Mouse (Mus musculus) NIH3T3 (cell line): ENCODE results near the gene Prdx2.
A peak's percentile ranks its signal among the peaks of the same experiment; 100 is the strongest.

Experiments
- DNase-seq: peaks from one replicate; pipeline ENCODE4 v3.0.0-alpha.2; 2012; ENCODE audit warnings: low read depth

Prdx2 gene

DNA sequence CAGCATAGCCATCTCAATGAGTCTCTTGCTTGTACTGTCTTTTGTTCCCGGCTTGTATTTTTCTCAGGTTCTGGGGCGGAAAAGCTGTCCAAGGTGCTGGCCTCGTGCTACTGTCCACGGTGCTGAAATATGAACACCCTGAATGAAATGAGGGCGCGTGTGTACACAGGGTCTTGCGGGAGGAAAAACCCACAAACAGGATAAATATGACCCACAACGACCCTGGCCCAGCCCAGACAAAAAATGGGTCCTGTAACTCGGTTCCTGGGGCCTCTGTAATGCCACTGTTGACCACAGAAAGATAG, 22.2 kb upstream of the Prdx2 start:
- peak; percentile 73 for DNase-seq

- no peak for DNase-seq
These were observed 19.6 kb upstream of the Prdx2 start for GRCm38 (mm10) chr8:84949753-84950152.

GRCm38 (mm10) chr8:84952612-84953255, 16.7 kb upstream of the Prdx2 start:
- DNase-seq = peak; percentile 79

- DNase-seq = peak; percentile 94
These were observed 12.6 kb upstream of the Prdx2 start for GRCm38 (mm10) chr8:84956768-84957167.

GRCm38 (mm10) chr8:84959811-84960210, 9.6 kb upstream of the Prdx2 start:
- peak; percentile 86 for DNase-seq

GRCm38 (mm10) chr8:84963952-84964351, 5.4 kb upstream of the Prdx2 start:
- no peak for DNase-seq

DNA sequence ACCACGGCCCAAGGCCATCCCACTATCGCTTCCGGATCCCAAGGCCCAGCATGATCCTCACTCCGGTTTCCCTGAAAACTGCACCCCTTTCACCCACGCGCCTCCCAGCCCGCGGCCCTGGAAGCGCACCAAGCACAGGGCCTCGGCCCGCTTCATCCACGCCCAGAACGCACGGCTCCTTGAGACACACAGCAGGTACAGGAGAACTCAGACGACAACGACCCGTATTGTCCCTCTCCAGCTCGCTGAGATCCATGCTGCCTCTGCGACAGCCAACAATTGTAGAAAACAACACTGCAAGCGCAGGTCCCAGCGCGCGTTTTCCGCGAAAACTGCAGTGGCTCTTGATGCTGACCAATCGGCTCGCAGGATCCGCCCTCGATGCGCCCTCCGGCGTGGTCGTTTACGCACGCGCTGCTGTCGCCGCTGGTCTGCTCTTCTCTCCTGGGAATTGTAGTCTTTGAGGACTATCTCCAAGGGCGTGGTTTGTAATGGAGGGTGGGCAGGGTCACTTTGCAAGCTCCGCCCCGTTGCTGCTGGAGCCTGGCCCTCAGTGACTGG, 3.6 kb upstream of the Prdx2 start:
- peak; percentile 96 for DNase-seq

DNA sequence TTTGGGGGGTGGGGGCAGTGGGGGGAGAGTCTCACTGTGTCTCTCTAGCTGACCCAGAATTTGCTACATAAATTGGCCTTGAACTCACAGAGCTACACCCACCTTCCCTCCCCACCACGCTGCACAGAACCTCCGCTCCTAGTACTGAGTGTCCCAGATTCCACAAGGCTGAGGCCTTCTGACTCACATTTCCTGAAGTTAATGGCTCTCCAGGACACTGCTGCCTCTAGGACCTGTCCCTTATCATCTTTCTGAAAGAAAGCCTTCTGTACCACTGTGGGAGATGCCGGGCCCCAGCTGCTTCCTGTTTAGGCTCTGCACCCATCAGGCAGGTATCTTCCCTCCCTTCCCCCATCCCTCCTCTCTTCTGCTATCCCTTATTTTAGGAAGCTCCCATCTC, 2.8 kb upstream of the Prdx2 start:
- no peak for DNase-seq

DNA sequence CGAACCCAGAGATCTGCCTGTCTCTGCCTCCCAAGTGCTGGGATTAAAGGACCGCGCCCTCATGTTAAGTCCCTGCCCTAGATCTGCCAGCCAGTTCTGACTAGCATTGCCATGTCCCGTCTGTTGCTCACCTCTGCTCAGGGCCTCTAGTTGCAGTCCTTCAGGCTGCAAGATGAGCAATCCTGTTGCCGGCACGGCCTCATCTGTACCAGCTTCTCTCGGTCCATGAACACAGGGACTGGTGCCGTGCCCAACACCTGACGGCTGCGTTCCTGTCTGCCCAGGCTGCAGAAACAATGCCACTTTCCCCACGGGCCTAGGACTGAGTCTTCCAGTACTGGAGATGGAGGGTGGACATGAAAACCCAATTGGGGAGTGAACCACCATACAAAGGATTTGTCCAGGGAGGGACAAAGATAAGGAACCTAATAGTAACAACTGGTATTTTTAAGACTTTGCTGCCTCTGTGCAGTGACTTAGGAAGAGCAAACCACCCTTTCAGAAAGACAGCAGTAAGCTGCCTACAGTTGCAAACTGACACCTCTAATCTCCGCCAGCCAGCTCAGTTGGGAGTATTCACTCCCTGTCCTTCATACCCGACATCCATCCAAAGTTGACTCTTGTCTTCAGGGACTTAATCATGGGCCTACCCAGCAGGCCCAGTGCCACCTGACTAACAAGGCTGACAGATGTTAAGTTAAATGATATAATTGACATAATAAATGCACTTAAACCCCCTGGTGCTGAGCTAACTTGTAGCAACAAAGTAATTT, 1.7 kb upstream of the Prdx2 start:
- no peak for DNase-seq

GRCm38 (mm10) chr8:84968650-84969049, 737 bp upstream of the Prdx2 start:
- no peak for DNase-seq

DNA sequence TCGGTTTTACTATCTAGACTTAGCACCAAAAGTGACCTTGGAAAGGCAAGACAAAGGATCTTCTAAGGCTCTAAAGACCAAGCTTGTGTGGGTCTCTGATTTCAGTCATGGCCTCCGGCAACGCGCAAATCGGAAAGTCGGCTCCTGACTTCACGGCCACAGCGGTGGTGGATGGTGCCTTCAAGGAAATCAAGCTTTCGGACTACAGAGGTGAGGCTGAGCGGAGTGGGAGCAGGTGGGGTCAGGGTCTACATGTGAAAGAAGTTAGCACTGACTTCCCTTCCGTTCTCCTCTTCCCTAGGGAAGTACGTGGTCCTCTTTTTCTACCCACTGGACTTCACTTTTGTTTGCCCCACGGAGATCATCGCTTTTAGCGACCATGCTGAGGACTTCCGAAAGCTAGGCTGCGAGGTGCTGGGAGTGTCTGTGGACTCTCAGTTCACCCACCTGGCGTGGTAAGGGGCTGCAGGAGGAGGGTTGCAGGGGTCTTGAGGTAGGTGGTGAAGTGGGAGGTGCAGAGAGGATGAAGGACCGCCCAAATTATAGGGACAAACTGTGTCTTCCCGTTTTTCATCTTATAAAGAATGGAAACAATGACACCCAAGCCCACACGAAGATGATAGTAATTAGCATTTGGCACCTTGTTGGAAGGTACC, 876 bp downstream of the Prdx2 start:
- no peak for DNase-seq

- no peak for DNase-seq
These were observed 1.5 kb downstream of the Prdx2 start for GRCm38 (mm10) chr8:84970913-84971312.

DNA sequence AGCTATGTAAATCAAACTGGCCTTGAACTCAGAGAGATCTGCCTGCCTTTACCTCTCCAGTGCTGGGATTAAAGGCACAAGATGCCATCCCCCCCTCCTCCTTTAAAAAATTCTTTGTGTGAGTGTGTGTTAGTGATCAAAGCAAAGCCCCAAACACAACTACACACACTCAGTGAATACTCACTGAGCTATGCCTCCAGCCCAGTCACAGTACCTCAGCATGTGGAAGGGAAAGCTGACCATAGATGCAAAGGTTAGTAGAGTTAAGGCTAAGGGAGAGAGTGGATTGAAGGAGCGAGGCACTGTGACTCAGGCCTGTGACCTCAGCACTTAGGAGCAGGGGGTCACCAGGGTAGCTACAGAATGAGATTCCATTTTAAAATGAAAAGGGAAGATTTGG, 3.7 kb downstream of the Prdx2 start:
- no peak for DNase-seq

GRCm38 (mm10) chr8:84973803-84974542, 4.6 kb downstream of the Prdx2 start:
- DNase-seq = peak; percentile 88

GRCm38 (mm10) chr8:84974543-84975142, 5.3 kb downstream of the Prdx2 start:
- DNase-seq = no peak

- peak; percentile 87 for DNase-seq
These were observed 6.0 kb downstream of the Prdx2 start for GRCm38 (mm10) chr8:84975434-84975833.

DNA sequence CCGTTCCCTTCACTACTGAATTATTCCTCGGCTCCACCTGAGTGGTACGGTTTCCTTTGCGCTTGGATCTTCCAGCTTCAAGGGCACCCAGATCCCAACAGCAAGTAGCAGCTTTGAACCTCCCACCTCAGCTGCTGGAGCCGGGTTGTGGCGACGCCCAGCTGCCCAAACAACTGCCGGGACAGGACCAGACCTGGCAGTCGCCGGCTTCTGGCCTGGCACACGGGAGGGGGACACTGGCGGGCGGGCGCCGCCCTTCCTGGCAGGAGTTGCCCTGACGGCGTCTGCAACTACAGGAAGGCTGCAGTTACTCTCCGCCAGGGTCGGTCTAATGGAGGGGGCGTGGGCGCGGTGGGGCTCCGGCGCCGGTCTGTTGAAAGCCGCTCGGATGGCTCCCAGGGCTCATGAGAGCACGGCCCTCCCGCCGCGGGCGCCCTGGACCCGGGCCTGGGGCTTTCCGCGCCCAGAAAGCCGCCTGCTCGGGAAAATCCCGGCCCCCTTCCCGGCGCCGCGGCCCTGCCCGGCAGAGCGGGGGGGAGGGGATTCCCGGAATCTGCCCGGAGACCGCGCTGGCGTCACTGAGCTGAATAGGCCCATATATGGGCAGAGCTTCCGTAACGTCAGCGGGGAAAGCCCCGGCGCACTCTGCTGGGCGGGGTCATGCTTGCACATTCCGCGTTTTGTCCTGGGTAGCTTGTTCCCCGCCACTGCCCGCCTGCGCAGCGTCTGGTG, 6.8 kb downstream of the Prdx2 start:
- peak; percentile 97 for DNase-seq

DNA sequence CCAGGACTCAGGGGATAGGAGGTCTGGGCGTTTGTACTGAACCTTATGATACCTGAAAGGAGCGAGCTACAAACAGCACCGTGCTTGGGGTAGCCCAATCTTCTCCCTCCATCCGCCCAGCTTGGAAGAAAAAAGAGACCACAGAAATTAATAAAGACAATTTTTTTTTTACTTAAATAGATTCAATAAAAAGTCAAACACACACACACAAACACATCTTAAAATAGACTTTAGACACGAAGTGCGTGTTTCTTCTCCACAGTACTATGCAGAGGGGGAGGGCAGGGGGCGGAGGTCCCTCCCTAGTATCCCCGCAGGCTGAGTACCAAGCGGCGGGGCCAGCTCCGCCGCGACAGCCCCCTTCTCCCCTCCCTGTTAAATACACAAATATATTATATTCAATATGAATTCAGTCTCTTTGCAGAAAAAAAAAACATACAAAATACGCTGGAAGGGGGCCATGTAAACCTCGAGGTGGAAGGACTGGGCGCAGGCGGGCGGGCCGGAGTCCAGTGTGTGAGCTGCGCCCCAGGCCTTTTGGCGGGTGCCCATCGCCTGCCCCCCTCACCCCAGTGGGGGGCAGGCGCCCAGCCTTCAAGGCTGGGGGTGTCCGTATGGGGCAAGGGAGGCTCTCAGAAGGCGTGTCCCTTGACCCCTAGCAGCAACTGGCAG, 7.5 kb downstream of the Prdx2 start:
- DNase-seq = peak; percentile 72

DNA sequence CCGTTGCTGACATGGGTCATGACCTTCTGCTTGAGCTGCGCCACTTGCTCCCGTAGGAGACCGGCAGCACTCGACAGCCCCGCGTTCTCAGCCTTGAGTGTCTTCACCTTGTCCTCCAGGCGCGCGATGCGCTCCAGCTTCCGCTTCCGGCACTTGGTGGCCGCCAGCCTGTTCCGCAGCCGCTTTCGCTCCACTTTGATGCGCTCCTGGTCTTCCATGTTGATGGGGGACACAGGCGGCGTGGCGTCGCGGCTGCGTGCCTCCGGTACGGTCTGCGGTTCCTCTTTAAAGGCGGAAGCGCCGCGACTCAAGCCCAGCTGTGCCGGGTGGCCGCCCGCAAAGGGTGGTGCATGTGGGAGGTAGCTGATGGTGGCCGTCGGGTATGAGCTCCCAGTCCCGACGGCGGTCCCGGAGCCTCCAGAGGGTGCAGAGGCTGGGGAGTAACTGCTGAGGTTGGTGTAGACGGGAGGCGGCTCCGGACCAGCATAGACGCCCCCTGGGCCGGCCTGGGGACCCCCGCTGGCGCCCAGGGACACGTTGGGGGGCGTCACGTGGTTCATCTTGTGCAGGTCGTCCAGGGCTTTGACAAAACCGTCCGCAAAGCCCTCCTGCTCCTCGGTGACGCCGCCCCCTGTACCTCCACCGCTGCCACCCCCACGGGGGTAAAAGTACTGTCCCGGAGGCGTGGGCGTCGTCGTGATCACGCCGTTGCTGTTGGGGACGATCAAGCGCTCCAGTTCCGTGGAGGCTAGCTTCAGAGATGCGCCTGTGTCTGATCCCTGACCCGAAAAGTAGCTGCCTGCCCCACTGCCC, 8.3 kb downstream of the Prdx2 start:
- DNase-seq = peak; percentile 65
